Mouse (Mus musculus): Measurements from ENCODE around the gene Tcf3. TPM values are rescaled to one million over a fixed set of nuclear protein-coding genes. Genes with fewer than 3 reads are reported as not detected.

Gene Tcf3
- total and polyA plus RNA-seq, 2 experiments = 6.4 to 20.2 TPM

- no peak overlapping the region for H3K4me3 ChIP-seq (ENCODE audit: insufficient read depth, low read depth, low read length)
- H3K27ac ChIP-seq (replicated peaks; ENCODE audit: insufficient read depth, low read depth, low read length) = no peak overlapping the region
- no peak for DNase-seq (ENCODE audit: extremely low read depth, low read depth, low spot score)
- 39% methylated on average over 18 of the region's 19 CpGs for WGBS
- no peaks in the 10 kb centered on the region for H3K36me3 ChIP-seq (ENCODE audit: control insufficient read depth, insufficient read depth, low read length)
- no peaks in the 10 kb centered on the region for H3K4me1 ChIP-seq (ENCODE audit: control insufficient read depth, insufficient read depth, low read length)
- no peaks in the 10 kb centered on the region; the same call in 1 of the 2 replicates for H3K27me3 ChIP-seq (ENCODE audit: control insufficient read depth, insufficient read depth, low read length)
- H3K9ac ChIP-seq (ENCODE audit: low read depth, low read length) = no peak overlapping the region
- no peak for TF ChIP-seq CTCF (IDR thresholded peaks at IDR 0.05; ENCODE audit: low read depth, low read length)
- no peak for TF ChIP-seq POLR2A (IDR thresholded peaks at IDR 0.05; ENCODE audit: extremely low read depth, insufficient read depth, low read length)
- no peaks in the 10 kb centered on the region for H3K79me2 ChIP-seq (ENCODE audit: control insufficient read depth, insufficient read depth, low read length)
Observed at GRCm38 (mm10) chr10:80464381-80465035, 31.1 kb upstream of the Tcf3 start.

GRCm38 (mm10) chr10:80461346-80461745 lies 27.9 kb upstream of the Tcf3 start:
- Histone ChIP-seq H3K36me3 (ENCODE audit: control insufficient read depth, insufficient read depth, low read length) (no peaks in the 10 kb centered on the region), H3K4me3 (ENCODE audit: insufficient read depth, low read depth, low read length) (no peak overlapping the region), H3K4me1 (ENCODE audit: control insufficient read depth, insufficient read depth, low read length) (no peaks in the 10 kb centered on the region), H3K27ac (replicated peaks; ENCODE audit: insufficient read depth, low read depth, low read length) (no peak overlapping the region), H3K9ac (ENCODE audit: low read depth, low read length) (no peak overlapping the region), H3K79me2 (ENCODE audit: control insufficient read depth, insufficient read depth, low read length) (no peaks in the 10 kb centered on the region), H3K27me3 (ENCODE audit: control insufficient read depth, insufficient read depth, low read length) (no peaks in the 10 kb centered on the region; the same call in 1 of the 2 replicates)
- no peak for DNase-seq (ENCODE audit: extremely low read depth, low read depth, low spot score)
- TF ChIP-seq POLR2A (IDR thresholded peaks at IDR 0.05; ENCODE audit: extremely low read depth, insufficient read depth, low read length) (no peak), CTCF (IDR thresholded peaks at IDR 0.05; ENCODE audit: low read depth, low read length) (no peak)
- 77% methylated on average over 7 of the region's 7 CpGs for WGBS

- Histone ChIP-seq H3K79me2 (ENCODE audit: control insufficient read depth, insufficient read depth, low read length) (no peaks in the 10 kb centered on the region), H3K27me3 (ENCODE audit: control insufficient read depth, insufficient read depth, low read length) (no peaks in the 10 kb centered on the region; the same call in 1 of the 2 replicates), H3K36me3 (ENCODE audit: control insufficient read depth, insufficient read depth, low read length) (no peaks in the 10 kb centered on the region), H3K4me1 (ENCODE audit: control insufficient read depth, insufficient read depth, low read length) (no peaks in the 10 kb centered on the region), H3K27ac (replicated peaks; ENCODE audit: insufficient read depth, low read depth, low read length) (no peak overlapping the region), H3K4me3 (ENCODE audit: insufficient read depth, low read depth, low read length) (no peak overlapping the region), H3K9ac (ENCODE audit: low read depth, low read length) (no peak overlapping the region)
- DNase-seq (ENCODE audit: extremely low read depth, low read depth, low spot score) = no peak
- TF ChIP-seq CTCF (IDR thresholded peaks at IDR 0.05; ENCODE audit: low read depth, low read length) = no peak
- no peak for TF ChIP-seq POLR2A (IDR thresholded peaks at IDR 0.05; ENCODE audit: extremely low read depth, insufficient read depth, low read length)
- WGBS = 65% methylated on average over 4 of the region's 4 CpGs
Observed at GRCm38 (mm10) chr10:80460324-80460723, 26.9 kb upstream of the Tcf3 start.

- no peaks in the 10 kb centered on the region for H3K4me1 ChIP-seq (ENCODE audit: control insufficient read depth, insufficient read depth, low read length)
- H3K4me3 ChIP-seq (ENCODE audit: insufficient read depth, low read depth, low read length) = no peak overlapping the region
- H3K27ac ChIP-seq (replicated peaks; ENCODE audit: insufficient read depth, low read depth, low read length) = no peak overlapping the region
- DNase-seq (ENCODE audit: extremely low read depth, low read depth, low spot score) = no peak
- H3K36me3 ChIP-seq (ENCODE audit: control insufficient read depth, insufficient read depth, low read length) = no peaks in the 10 kb centered on the region
- no peak overlapping the region for H3K9ac ChIP-seq (ENCODE audit: low read depth, low read length)
- H3K27me3 ChIP-seq (ENCODE audit: control insufficient read depth, insufficient read depth, low read length) = no peaks in the 10 kb centered on the region
- TF ChIP-seq CTCF (IDR thresholded peaks at IDR 0.05; ENCODE audit: low read depth, low read length) (no peak), POLR2A (IDR thresholded peaks at IDR 0.05; ENCODE audit: extremely low read depth, insufficient read depth, low read length) (no peak)
- H3K79me2 ChIP-seq (ENCODE audit: control insufficient read depth, insufficient read depth, low read length) = no peaks in the 10 kb centered on the region
- 93% methylated on average over 11 of the region's 11 CpGs for WGBS
Observed at GRCm38 (mm10) chr10:80459671-80460070, 26.2 kb upstream of the Tcf3 start.

GRCm38 (mm10) chr10:80459236-80459635 lies 25.8 kb upstream of the Tcf3 start:
- Histone ChIP-seq H3K4me3 (ENCODE audit: insufficient read depth, low read depth, low read length) (no peak overlapping the region), H3K4me1 (ENCODE audit: control insufficient read depth, insufficient read depth, low read length) (no peaks in the 10 kb centered on the region), H3K27ac (replicated peaks; ENCODE audit: insufficient read depth, low read depth, low read length) (no peak overlapping the region), H3K9ac (ENCODE audit: low read depth, low read length) (no peak overlapping the region), H3K79me2 (ENCODE audit: control insufficient read depth, insufficient read depth, low read length) (no peaks in the 10 kb centered on the region), H3K36me3 (ENCODE audit: control insufficient read depth, insufficient read depth, low read length) (no peaks in the 10 kb centered on the region), H3K27me3 (ENCODE audit: control insufficient read depth, insufficient read depth, low read length) (no peaks in the 10 kb centered on the region)
- DNase-seq (ENCODE audit: extremely low read depth, low read depth, low spot score) = no peak
- 84% methylated on average over 10 of the region's 10 CpGs for WGBS
- no peak for TF ChIP-seq CTCF (IDR thresholded peaks at IDR 0.05; ENCODE audit: low read depth, low read length)
- TF ChIP-seq POLR2A (IDR thresholded peaks at IDR 0.05; ENCODE audit: extremely low read depth, insufficient read depth, low read length) = no peak

GRCm38 (mm10) chr10:80455697-80456096 lies 22.2 kb upstream of the Tcf3 start:
- WGBS = 86% methylated on average over 5 of the region's 5 CpGs
- Histone ChIP-seq H3K79me2 (ENCODE audit: control insufficient read depth, insufficient read depth, low read length) (no peaks in the 10 kb centered on the region), H3K4me3 (ENCODE audit: insufficient read depth, low read depth, low read length) (no peak overlapping the region), H3K4me1 (ENCODE audit: control insufficient read depth, insufficient read depth, low read length) (no peaks in the 10 kb centered on the region), H3K9ac (ENCODE audit: low read depth, low read length) (no peak overlapping the region), H3K27me3 (ENCODE audit: control insufficient read depth, insufficient read depth, low read length) (no peaks in the 10 kb centered on the region), H3K36me3 (ENCODE audit: control insufficient read depth, insufficient read depth, low read length) (no peaks in the 10 kb centered on the region), H3K27ac (replicated peaks; ENCODE audit: insufficient read depth, low read depth, low read length) (no peak overlapping the region)
- no peak for TF ChIP-seq CTCF (IDR thresholded peaks at IDR 0.05; ENCODE audit: low read depth, low read length)
- no peak for TF ChIP-seq POLR2A (IDR thresholded peaks at IDR 0.05; ENCODE audit: extremely low read depth, insufficient read depth, low read length)
- no peak for DNase-seq (ENCODE audit: extremely low read depth, low read depth, low spot score)

Measured in liver, adult 2 months (tissue).